ENCODE assay signal across 17 mouse cellular contexts in genomic region chr2:31994896-31995295, GRCm38 (mm10). TPM values are rescaled to one million over a fixed set of nuclear protein-coding genes. Genes with fewer than 3 reads are reported as not detected.
"Had no signal": no experiment of that assay in that cellular context is flagged by ENCODE, and none has a peak within 500 bp of the region (broad histone marks: within the 10 kb centered on the region; RNA-seq: fewer than 3 reads in every experiment).

No protein-coding gene starts in this region.

- H3K4me1 ChIP-seq: intestine, embryonic 15.5 days; kidney, embryonic 15.5 days; limb, embryonic 12.5 days; limb, embryonic 15.5 days; stomach, embryonic 15.5 days had no signal

- H3K4me2 ChIP-seq: intestine, embryonic 15.5 days; kidney, embryonic 15.5 days; limb, embryonic 12.5 days; limb, embryonic 15.5 days; liver, embryonic 11.5 days; stomach, embryonic 15.5 days had no signal

- H3K4me3 ChIP-seq: intestine, embryonic 15.5 days; kidney, embryonic 15.5 days; limb, embryonic 12.5 days; limb, embryonic 15.5 days; stomach, embryonic 15.5 days had no signal

- H3K27ac ChIP-seq: intestine, embryonic 15.5 days; kidney, embryonic 15.5 days; limb, embryonic 12.5 days; limb, embryonic 15.5 days; liver, embryonic 14.5 days; macrophage; stomach, embryonic 15.5 days had no signal

- ATAC-seq: intestine, embryonic 15.5 days; liver, postnatal 0 days had no signal

- H3K27me3 ChIP-seq: intestine, embryonic 15.5 days; kidney, embryonic 15.5 days; limb, embryonic 12.5 days; limb, embryonic 15.5 days; stomach, embryonic 15.5 days had no signal

- H3K9me3 ChIP-seq: intestine, embryonic 15.5 days; kidney, embryonic 15.5 days; limb, embryonic 12.5 days; limb, embryonic 15.5 days; stomach, embryonic 15.5 days had no signal

- H3K9ac ChIP-seq: intestine, embryonic 15.5 days; kidney, embryonic 15.5 days; limb, embryonic 12.5 days; limb, embryonic 15.5 days; liver, embryonic 14.5 days; liver, postnatal 0 days; stomach, embryonic 15.5 days had no signal

- DNase-seq: kidney, adult 11 months; kidney, adult 8-10 months; kidney, postnatal 10 days; kidney, postnatal 36 days; left cerebral cortex, postnatal 4 days; liver, postnatal 0 days; midbrain, embryonic 14.5 days; thymus, postnatal 25 days had no signal

RNA-seq across cellular contexts. Expression of gene Aif1l, which starts 45.0 kb away (rescaled TPM):
- total RNA-seq: megakaryocyte, adult 5-6 weeks had no signal
- polyA plus RNA-seq: macrophage had no signal
